Mouse (Mus musculus) megakaryocyte-erythroid progenitor cell, adult 5-6 weeks (primary cell): ENCODE measurements around the gene Olfr1002. TPM values are rescaled to one million over a fixed set of nuclear protein-coding genes. Genes with fewer than 3 reads are reported as not detected.
"Not testable (repeated sequence)": the region's sequence is repeated elsewhere in the genome, so short reads cannot be mapped to it uniquely, and the experiment has no call there.

Experiments used
- ATAC-seq: replicated peaks from 2 replicates; pipeline ENCODE4 v1.8.0; 2016; ENCODE audit warnings: mild to moderate bottlenecking, inconsistent platforms; ENCODE audit not compliant: severe bottlenecking, poor library complexity, low FRiP score, low TSS enrichment
- total RNA-seq, 2 experiments: library from RNA; stranded (forward) in 1 of 2; stranded (reverse) in 1 of 2; fragments of 200-1000, 215-1000 nt in 1 of 2; fragments of >200 nt in 1 of 2; fragmentation: Nextera tagmentation in 1 of 2; gene quantifications; 2 replicates each; pipeline ENCODE4 v1.2.3; 2014 to 2017

Olfr1002 gene
- total RNA-seq (2014; fragmentation: Nextera tagmentation) (not detected in 2 replicates), total RNA-seq (2017) (not detected in 2 replicates)

GRCm38 (mm10) chr2:85650604-85651003 is at the start of gene Olfr1002:
TSS of gene Olfr1002 (minus strand) at chr2:85650704.
- no peak for ATAC-seq

GRCm38 (mm10) chr2:85689131-85689530 is 38.6 kb upstream of the Olfr1002 start, which contains the start of gene Olfr1008:
TSS of gene Olfr1008 (plus strand) at chr2:85689431.
- no peak for ATAC-seq

- no peak for ATAC-seq
These were observed 28.2 kb upstream of the Olfr1002 start, which contains the start of gene Olfr1006 for GRCm38 (mm10) chr2:85678667-85679066. TSS of gene Olfr1006 (minus strand) at chr2:85678767.

GRCm38 (mm10) chr2:85664355-85664754 is 13.9 kb upstream of the Olfr1002 start, which contains the start of gene Olfr154:
TSS of gene Olfr154 (minus strand) at chr2:85664455.
- not testable (repeated sequence) for ATAC-seq

- ATAC-seq: no peak
These were observed 38.7 kb downstream of the Olfr1002 start, which contains the start of gene Olfr1000 for GRCm38 (mm10) chr2:85611803-85612202. TSS of gene Olfr1000 (minus strand) at chr2:85611903.

Other genes with a start within 250 kb of the Olfr1002 start
- gene Olfr992, start 241.2 kb downstream of the Olfr1002 start, total RNA-seq (2014; fragmentation: Nextera tagmentation): not detected in 2 replicates
- not detected in 2 replicates for gene Olfr992, start 241.2 kb downstream of the Olfr1002 start, total RNA-seq (2017)
- not detected in 2 replicates for gene Olfr993, start 235.8 kb downstream of the Olfr1002 start, total RNA-seq (2014; fragmentation: Nextera tagmentation)
- not detected in 2 replicates for gene Olfr993, start 235.8 kb downstream of the Olfr1002 start, total RNA-seq (2017)
- not detected in 2 replicates for gene Olfr994, start 214.3 kb downstream of the Olfr1002 start, total RNA-seq (2014; fragmentation: Nextera tagmentation)
- gene Olfr994, start 214.3 kb downstream of the Olfr1002 start, total RNA-seq (2017): not detected in 2 replicates
- not detected in 2 replicates for gene Olfr995, start 207.1 kb downstream of the Olfr1002 start, total RNA-seq (2014; fragmentation: Nextera tagmentation)
- gene Olfr995, start 207.1 kb downstream of the Olfr1002 start, total RNA-seq (2017): not detected in 2 replicates
- not detected in 2 replicates for gene 4833423E24Rik, start 131.7 kb downstream of the Olfr1002 start, total RNA-seq (2014; fragmentation: Nextera tagmentation)
- gene 4833423E24Rik, start 131.7 kb downstream of the Olfr1002 start, total RNA-seq (2017): not detected in 2 replicates
- not detected in 2 replicates for gene Olfr996, start 71.5 kb downstream of the Olfr1002 start, total RNA-seq (2014; fragmentation: Nextera tagmentation)
- not detected in 2 replicates for gene Olfr996, start 71.5 kb downstream of the Olfr1002 start, total RNA-seq (2017)
- gene Olfr998, start 61.8 kb downstream of the Olfr1002 start, total RNA-seq (2014; fragmentation: Nextera tagmentation): not detected in 2 replicates
- not detected in 2 replicates for gene Olfr998, start 61.8 kb downstream of the Olfr1002 start, total RNA-seq (2017)
- gene Olfr1000, start 38.8 kb downstream of the Olfr1002 start, total RNA-seq (2014; fragmentation: Nextera tagmentation): not detected in 2 replicates
- not detected in 2 replicates for gene Olfr1000, start 38.8 kb downstream of the Olfr1002 start, total RNA-seq (2017)
- not detected in 2 replicates for gene Olfr154, start 13.8 kb upstream of the Olfr1002 start, total RNA-seq (2014; fragmentation: Nextera tagmentation)
- not detected in 2 replicates for gene Olfr154, start 13.8 kb upstream of the Olfr1002 start, total RNA-seq (2017)
- not detected in 2 replicates for gene Olfr1006, start 28.1 kb upstream of the Olfr1002 start, total RNA-seq (2014; fragmentation: Nextera tagmentation)
- gene Olfr1006, start 28.1 kb upstream of the Olfr1002 start, total RNA-seq (2017): not detected in 2 replicates
- gene Olfr1008, start 38.7 kb upstream of the Olfr1002 start, total RNA-seq (2014; fragmentation: Nextera tagmentation): not detected in 2 replicates
- gene Olfr1008, start 38.7 kb upstream of the Olfr1002 start, total RNA-seq (2017): not detected in 2 replicates
- gene Olfr1009, start 64.7 kb upstream of the Olfr1002 start, total RNA-seq (2014; fragmentation: Nextera tagmentation): not detected in 2 replicates
- not detected in 2 replicates for gene Olfr1009, start 64.7 kb upstream of the Olfr1002 start, total RNA-seq (2017)
- not detected in 2 replicates for gene Olfr1012, start 112.1 kb upstream of the Olfr1002 start, total RNA-seq (2014; fragmentation: Nextera tagmentation)
- not detected in 2 replicates for gene Olfr1012, start 112.1 kb upstream of the Olfr1002 start, total RNA-seq (2017)
- gene Olfr1013, start 116.4 kb upstream of the Olfr1002 start, total RNA-seq (2014; fragmentation: Nextera tagmentation): not detected in 2 replicates
- gene Olfr1013, start 116.4 kb upstream of the Olfr1002 start, total RNA-seq (2017): not detected in 2 replicates
- not detected in 2 replicates for gene Olfr1014, start 122.0 kb upstream of the Olfr1002 start, total RNA-seq (2014; fragmentation: Nextera tagmentation)
- gene Olfr1014, start 122.0 kb upstream of the Olfr1002 start, total RNA-seq (2017): not detected in 2 replicates
- not detected in 2 replicates for gene Olfr1015, start 131.3 kb upstream of the Olfr1002 start, total RNA-seq (2014; fragmentation: Nextera tagmentation)
- not detected in 2 replicates for gene Olfr1015, start 131.3 kb upstream of the Olfr1002 start, total RNA-seq (2017)
- not detected in 2 replicates for gene Olfr1016, start 151.8 kb upstream of the Olfr1002 start, total RNA-seq (2014; fragmentation: Nextera tagmentation)
- gene Olfr1016, start 151.8 kb upstream of the Olfr1002 start, total RNA-seq (2017): not detected in 2 replicates
- not detected in 2 replicates for gene Olfr1018, start 167.8 kb upstream of the Olfr1002 start, total RNA-seq (2014; fragmentation: Nextera tagmentation)
- gene Olfr1018, start 167.8 kb upstream of the Olfr1002 start, total RNA-seq (2017): not detected in 2 replicates
- gene Olfr1019, start 194.8 kb upstream of the Olfr1002 start, total RNA-seq (2014; fragmentation: Nextera tagmentation): not detected in 2 replicates
- not detected in 2 replicates for gene Olfr1019, start 194.8 kb upstream of the Olfr1002 start, total RNA-seq (2017)
- gene Olfr1020, start 196.3 kb upstream of the Olfr1002 start, total RNA-seq (2014; fragmentation: Nextera tagmentation): not detected in 2 replicates
- not detected in 2 replicates for gene Olfr1020, start 196.3 kb upstream of the Olfr1002 start, total RNA-seq (2017)
- not detected in 2 replicates for gene Olfr1022, start 217.9 kb upstream of the Olfr1002 start, total RNA-seq (2014; fragmentation: Nextera tagmentation)
- gene Olfr1022, start 217.9 kb upstream of the Olfr1002 start, total RNA-seq (2017): not detected in 2 replicates
- gene Olfr1023, start 234.9 kb upstream of the Olfr1002 start, total RNA-seq (2014; fragmentation: Nextera tagmentation): not detected in 2 replicates
- gene Olfr1023, start 234.9 kb upstream of the Olfr1002 start, total RNA-seq (2017): not detected in 2 replicates